Mouse (Mus musculus) megakaryocyte-erythroid progenitor cell, adult 5-6 weeks (primary cell): Measurements from ENCODE around the gene Ms4a18. TPM values are rescaled to one million over a fixed set of nuclear protein-coding genes. Genes with fewer than 3 reads are reported as not detected.

Experiments used
- ATAC-seq: replicated peaks from 2 replicates; pipeline ENCODE4 v1.8.0; 2016; ENCODE audit warnings: mild to moderate bottlenecking, inconsistent platforms; ENCODE audit not compliant: severe bottlenecking, poor library complexity, low FRiP score, low TSS enrichment
- total RNA-seq, 2 experiments: library from RNA; stranded (forward) in 1 of 2; stranded (reverse) in 1 of 2; fragments of 200-1000, 215-1000 nt in 1 of 2; fragments of >200 nt in 1 of 2; fragmentation: Nextera tagmentation in 1 of 2; gene quantifications; 2 replicates each; pipeline ENCODE4 v1.2.3; 2014 to 2017

The Ms4a18 gene
- total RNA-seq, 2 experiments from 2014 or later = not detected

GRCm38 (mm10) chr19:10948416-10948815 lies 69.4 kb downstream of the Ms4a18 start:
- peak; percentile 31 for ATAC-seq

DNA sequence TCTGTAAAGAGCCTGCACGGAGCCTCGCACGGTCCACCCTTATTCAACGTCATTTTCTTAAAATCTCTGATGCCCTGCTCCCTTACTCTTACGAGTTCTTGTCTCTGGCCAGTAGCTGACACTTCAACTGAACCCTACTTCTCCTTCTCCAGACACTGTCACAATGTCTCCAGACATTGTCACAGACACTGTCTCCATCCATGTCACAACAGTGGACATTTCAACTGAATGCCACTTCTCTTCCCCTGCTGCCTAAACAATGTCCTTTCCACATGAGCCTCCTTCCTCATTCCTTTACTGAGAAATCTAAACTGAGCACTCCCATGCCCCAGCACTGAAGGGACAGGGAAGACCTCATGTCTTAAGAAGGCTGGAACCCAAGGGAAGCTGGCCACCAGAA lies 70.6 kb downstream of the Ms4a18 start:
- no peak for ATAC-seq

Other genes starting within 250 kb of the Ms4a18 start
- gene Cd6, start 188.0 kb downstream of the Ms4a18 start, total RNA-seq (2014; fragmentation: Nextera tagmentation) = 2.4 and 3.2 TPM in 2 replicates
- gene Cd6, start 188.0 kb downstream of the Ms4a18 start, total RNA-seq (2017) = not detected in 2 replicates
- 0.50 and 0.99 TPM in 2 replicates for gene Slc15a3, start 178.3 kb downstream of the Ms4a18 start, total RNA-seq (2014; fragmentation: Nextera tagmentation)
- 0.56 TPM in 1 of 2 replicates, not detected in the other for gene Slc15a3, start 178.3 kb downstream of the Ms4a18 start, total RNA-seq (2017)
- 0.10 and 2.4 TPM in 2 replicates for gene Tmem132a, start 148.1 kb downstream of the Ms4a18 start, total RNA-seq (2014; fragmentation: Nextera tagmentation)
- 0.23 and 0.56 TPM in 2 replicates for gene Tmem132a, start 148.1 kb downstream of the Ms4a18 start, total RNA-seq (2017)
- gene Tmem109, start 136.0 kb downstream of the Ms4a18 start, total RNA-seq (2014; fragmentation: Nextera tagmentation) = 23.4 and 41.0 TPM in 2 replicates
- 11.1 and 21.7 TPM in 2 replicates for gene Tmem109, start 136.0 kb downstream of the Ms4a18 start, total RNA-seq (2017)
- gene Prpf19, start 122.8 kb downstream of the Ms4a18 start, total RNA-seq (2014; fragmentation: Nextera tagmentation) = 148 and 173 TPM in 2 replicates
- gene Prpf19, start 122.8 kb downstream of the Ms4a18 start, total RNA-seq (2017) = 145 and 393 TPM in 2 replicates
- not detected in 2 replicates for gene Zp1, start 97.4 kb downstream of the Ms4a18 start, total RNA-seq (2014; fragmentation: Nextera tagmentation)
- not detected in 2 replicates for gene Zp1, start 97.4 kb downstream of the Ms4a18 start, total RNA-seq (2017)
- not detected in 2 replicates for gene Ptgdr2, start 80.9 kb downstream of the Ms4a18 start, total RNA-seq (2014; fragmentation: Nextera tagmentation)
- not detected in 2 replicates for gene Ptgdr2, start 80.9 kb downstream of the Ms4a18 start, total RNA-seq (2017)
- gene Ccdc86, start 68.8 kb downstream of the Ms4a18 start, total RNA-seq (2014; fragmentation: Nextera tagmentation) = 24.8 and 30.6 TPM in 2 replicates
- gene Ccdc86, start 68.8 kb downstream of the Ms4a18 start, total RNA-seq (2017) = 21.0 and 26.2 TPM in 2 replicates
- gene Ms4a10, start 43.4 kb downstream of the Ms4a18 start, total RNA-seq (2014; fragmentation: Nextera tagmentation) = not detected in 2 replicates
- not detected in 2 replicates for gene Ms4a10, start 43.4 kb downstream of the Ms4a18 start, total RNA-seq (2017)
- not detected in 2 replicates for gene Ms4a15, start 24.8 kb downstream of the Ms4a18 start, total RNA-seq (2014; fragmentation: Nextera tagmentation)
- not detected in 2 replicates for gene Ms4a15, start 24.8 kb downstream of the Ms4a18 start, total RNA-seq (2017)
- not detected in 2 replicates for gene Ms4a8a, start 63.1 kb upstream of the Ms4a18 start, total RNA-seq (2014; fragmentation: Nextera tagmentation)
- gene Ms4a8a, start 63.1 kb upstream of the Ms4a18 start, total RNA-seq (2017) = not detected in 2 replicates
- not detected in 2 replicates for gene 1700017D01Rik, start 112.8 kb upstream of the Ms4a18 start, total RNA-seq (2014; fragmentation: Nextera tagmentation)
- not detected in 2 replicates for gene 1700017D01Rik, start 112.8 kb upstream of the Ms4a18 start, total RNA-seq (2017)
- not detected in 2 replicates for gene 1700025F22Rik, start 147.3 kb upstream of the Ms4a18 start, total RNA-seq (2014; fragmentation: Nextera tagmentation)
- gene 1700025F22Rik, start 147.3 kb upstream of the Ms4a18 start, total RNA-seq (2017) = not detected in 2 replicates
- not detected in 2 replicates for gene Ms4a13, start 178.7 kb upstream of the Ms4a18 start, total RNA-seq (2014; fragmentation: Nextera tagmentation)
- not detected in 2 replicates for gene Ms4a13, start 178.7 kb upstream of the Ms4a18 start, total RNA-seq (2017)
- gene Ms4a12, start 214.4 kb upstream of the Ms4a18 start, total RNA-seq (2014; fragmentation: Nextera tagmentation) = not detected in 2 replicates
- not detected in 2 replicates for gene Ms4a12, start 214.4 kb upstream of the Ms4a18 start, total RNA-seq (2017)
- gene Ms4a1, start 248.2 kb upstream of the Ms4a18 start, total RNA-seq (2014; fragmentation: Nextera tagmentation) = 3.3 TPM in 1 of 2 replicates, not detected in the other
- not detected in 2 replicates for gene Ms4a1, start 248.2 kb upstream of the Ms4a18 start, total RNA-seq (2017)